Mouse (Mus musculus) embryonic facial prominence, embryonic 12.5 days (tissue): Measurements from ENCODE around the gene Ccdc92. TPM values are rescaled to one million over a fixed set of nuclear protein-coding genes. Genes with fewer than 3 reads are reported as not detected.

Experiments
- ATAC-seq: fragments of 200-750 bp; cut with Nextera tagmentation; 2 replicates; pipeline ENCODE4 v1.8.0; 2017; ENCODE audit not compliant: insufficient number of reproducible peaks, insufficient read depth, low FRiP score, low TSS enrichment
- H3K27ac ChIP-seq: fragments of 300-500 bp; sonication (generic); 2 replicates; pipeline ENCODE4 v1.5.1; 2016; ENCODE audit warnings: mild to moderate bottlenecking
- H3K27me3 ChIP-seq: fragments of 300-500 bp; sonication (generic); 2 replicates; pipeline ENCODE4 v1.6.1; 2016; ENCODE audit warnings: mild to moderate bottlenecking, moderate library complexity
- H3K36me3 ChIP-seq: fragments of 300-500 bp; sonication (generic); 2 replicates; pipeline ENCODE4 v1.6.1; 2016; ENCODE audit warnings: mild to moderate bottlenecking
- H3K4me1 ChIP-seq: fragments of 300-500 bp; sonication (generic); 2 replicates; pipeline ENCODE4 v1.6.1; 2016
- H3K4me2 ChIP-seq: fragments of 300-500 bp; sonication (generic); replicated peaks from 2 replicates; pipeline ENCODE4 v1.6.1; 2016; ENCODE audit warnings: mild to moderate bottlenecking, moderate library complexity
- H3K4me3 ChIP-seq: fragments of 300-500 bp; sonication (generic); 2 replicates; pipeline ENCODE4 v1.5.1; 2016; ENCODE audit warnings: mild to moderate bottlenecking
- H3K9ac ChIP-seq: fragments of 300-500 bp; sonication (generic); 2 replicates; pipeline ENCODE4 v1.6.1; 2016; ENCODE audit warnings: mild to moderate bottlenecking, moderate library complexity
- H3K9me3 ChIP-seq: fragments of 300-500 bp; sonication (generic); 2 replicates; pipeline ENCODE4 v1.6.1; 2016; ENCODE audit warnings: mild to moderate bottlenecking, moderate library complexity
- WGBS: fragments of 180-500 bp; shearing (Covaris S2); methylation state at CpG from one replicate; pipeline ENCODE4 v1.1.7; 2016; 5-methylcytosine and 5-hydroxymethylcytosine counted together
- polyA plus RNA-seq: library from polyadenylated mRNA; unstranded; fragments of >200 nt; fragmentation: Nextera tagmentation; extraction: Ambion mirVana; gene quantifications from 2 replicates; pipeline ENCODE4 v1.2.1, GENCODE M21; 2016

The Ccdc92 gene
- polyA plus RNA-seq = 13.4 and 13.5 TPM in 2 replicates

DNA sequence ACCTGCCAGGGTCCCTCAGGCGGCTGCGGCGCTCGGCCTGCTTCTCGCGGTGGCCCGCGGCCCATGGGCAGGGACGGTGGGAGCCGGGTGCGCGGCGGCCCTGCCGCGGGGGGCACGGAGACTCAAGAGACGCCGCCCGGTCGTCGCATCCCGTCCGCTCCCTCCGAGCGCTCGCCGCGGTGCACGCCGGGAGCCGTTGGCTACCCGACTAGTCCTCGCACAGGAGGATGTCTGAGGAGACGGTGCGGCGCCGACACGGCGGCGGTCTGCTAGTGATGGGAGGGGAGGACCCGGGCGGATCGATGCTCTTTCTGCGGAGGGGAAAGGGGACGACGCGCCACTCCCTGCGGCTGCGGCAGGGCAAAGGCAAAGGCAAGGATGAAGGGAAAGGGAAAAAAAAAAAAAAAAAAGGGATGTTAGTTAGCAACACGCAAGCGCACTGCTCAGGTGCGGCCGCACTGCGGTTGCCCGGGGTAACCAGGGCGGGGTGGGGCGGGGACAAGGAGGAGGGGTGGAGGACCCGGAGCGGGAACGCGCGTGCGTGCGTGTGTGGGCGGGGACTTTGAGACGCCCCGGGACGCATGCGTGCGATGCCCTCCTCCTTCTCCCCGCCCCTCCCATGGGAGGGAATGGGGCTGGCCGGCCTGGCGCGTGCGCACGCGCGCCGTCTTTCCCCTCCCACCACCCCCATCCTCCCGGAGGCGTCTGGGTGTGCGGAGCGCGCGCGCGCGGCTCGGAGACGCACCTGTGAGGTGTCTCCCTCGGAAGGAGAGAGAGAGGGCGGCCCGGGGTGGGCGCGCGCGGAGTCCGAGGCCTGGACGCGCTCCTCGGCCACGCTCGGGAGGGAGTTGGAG is at the start of gene Ccdc92, which contains the start of gene Zfp664:
Gene Ccdc92 (minus strand): TSS at position 412 of the 854 bp plus-strand sequence.
Gene Zfp664 (plus strand): TSS at position 679 of the 854 bp plus-strand sequence.
- peaks cover 20% of the 10 kb centered on the region for H3K4me1 ChIP-seq
- H3K9ac ChIP-seq = peak within 1 kb of the TSS; percentile 96
- peak; percentile 89 for ATAC-seq
- under 1% methylated on average over 92 of the region's 103 CpGs for WGBS
- H3K4me2 ChIP-seq = peak within 1 kb of the TSS; percentile 98
- H3K4me3 ChIP-seq = peak within 1 kb of the TSS; percentile 97
- H3K27ac ChIP-seq = peak within 1 kb of the TSS; percentile 93
- peaks cover 20% of the 10 kb centered on the region for H3K27me3 ChIP-seq
- H3K36me3 ChIP-seq = peaks cover 3% of the 10 kb centered on the region; the same call in 1 of the 2 replicates
- no peaks in the 10 kb centered on the region for H3K9me3 ChIP-seq

DNA sequence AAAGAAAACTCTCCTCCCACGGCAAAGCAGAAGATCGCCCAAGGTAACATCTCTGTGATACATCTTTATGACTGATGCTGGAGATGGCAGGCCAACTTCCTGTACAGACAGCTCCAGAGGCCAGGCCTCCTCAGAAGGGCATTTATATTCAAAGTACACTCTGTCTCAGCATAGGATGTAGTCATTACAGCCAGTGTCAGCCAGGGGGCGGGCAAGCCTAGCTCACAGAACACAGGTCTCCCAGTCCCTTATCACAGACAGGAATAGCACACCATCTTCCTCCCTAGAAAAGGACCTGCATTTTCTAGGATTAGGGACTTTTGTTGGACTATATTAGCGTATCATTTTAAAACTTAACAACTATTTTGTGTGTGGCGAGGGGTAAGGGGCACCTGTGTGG is 46.6 kb upstream of the Ccdc92 start:
- Histone ChIP-seq H3K36me3 (no peaks in the 10 kb centered on the region), H3K9ac (no peak overlapping the region), H3K4me2 (no peak overlapping the region), H3K4me1 (peaks cover 8% of the 10 kb centered on the region; the same call in 1 of the 2 replicates), H3K27ac (no peak overlapping the region), H3K9me3 (no peaks in the 10 kb centered on the region), H3K27me3 (no peaks in the 10 kb centered on the region), H3K4me3 (no peak overlapping the region)
- 23% methylated on average over 5 of the region's 5 CpGs for WGBS
- ATAC-seq = no peak; the same call in 1 of the 2 replicates

DNA sequence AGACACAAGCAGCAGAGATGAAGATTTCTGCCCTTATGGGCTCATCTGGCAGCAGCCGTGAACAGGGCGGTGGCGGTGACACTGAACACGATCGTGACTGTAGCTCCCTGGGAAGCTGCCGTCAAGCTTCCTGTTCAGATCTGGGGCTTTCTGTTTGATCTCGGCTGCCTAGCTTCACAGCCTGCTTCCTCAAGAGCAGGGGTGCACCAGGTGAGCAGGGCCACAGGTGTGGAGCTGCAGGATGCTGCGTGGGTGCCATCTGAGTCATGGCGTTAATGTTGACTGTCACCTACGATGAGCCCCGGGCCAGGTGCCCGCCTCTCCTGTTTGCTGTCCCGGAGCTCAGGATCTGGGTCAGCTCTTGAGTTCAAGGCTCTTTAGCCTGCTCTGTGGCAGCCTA is 44.7 kb upstream of the Ccdc92 start:
- 77% methylated on average over 13 of the region's 13 CpGs for WGBS
- no peak for ATAC-seq
- Histone ChIP-seq H3K27ac (no peak overlapping the region), H3K9me3 (no peaks in the 10 kb centered on the region), H3K4me3 (no peak overlapping the region), H3K36me3 (no peaks in the 10 kb centered on the region), H3K4me1 (no peaks in the 10 kb centered on the region), H3K4me2 (no peak overlapping the region), H3K27me3 (no peaks in the 10 kb centered on the region), H3K9ac (no peak overlapping the region)

DNA sequence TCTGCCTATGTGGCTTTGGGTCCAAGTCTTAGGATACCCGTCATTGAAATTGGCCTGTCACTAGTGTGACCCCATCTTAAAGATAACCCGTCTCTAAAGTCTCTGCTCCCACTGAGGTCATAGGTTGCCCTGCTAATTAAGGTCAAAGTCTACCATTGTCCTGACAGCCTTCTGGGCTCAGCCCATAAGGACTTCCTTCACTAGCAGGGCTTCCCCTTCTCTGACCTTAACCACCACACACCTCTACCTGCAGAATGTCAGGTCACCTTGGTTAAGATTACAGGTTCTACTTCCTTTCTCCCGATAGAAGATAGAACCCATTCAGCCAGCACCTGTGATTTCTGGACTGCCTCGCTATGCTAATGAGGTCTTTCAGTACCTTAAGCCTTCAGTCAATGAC is 41.6 kb upstream of the Ccdc92 start:
- H3K9ac ChIP-seq = no peak overlapping the region
- no peak overlapping the region for H3K4me3 ChIP-seq
- H3K36me3 ChIP-seq = no peaks in the 10 kb centered on the region
- 78% methylated on average over 4 of the region's 4 CpGs for WGBS
- no peak for ATAC-seq
- H3K4me1 ChIP-seq = peaks cover 7% of the 10 kb centered on the region
- H3K4me2 ChIP-seq = no peak overlapping the region
- H3K27me3 ChIP-seq = no peaks in the 10 kb centered on the region
- H3K9me3 ChIP-seq = no peaks in the 10 kb centered on the region
- H3K27ac ChIP-seq = no peak overlapping the region

DNA sequence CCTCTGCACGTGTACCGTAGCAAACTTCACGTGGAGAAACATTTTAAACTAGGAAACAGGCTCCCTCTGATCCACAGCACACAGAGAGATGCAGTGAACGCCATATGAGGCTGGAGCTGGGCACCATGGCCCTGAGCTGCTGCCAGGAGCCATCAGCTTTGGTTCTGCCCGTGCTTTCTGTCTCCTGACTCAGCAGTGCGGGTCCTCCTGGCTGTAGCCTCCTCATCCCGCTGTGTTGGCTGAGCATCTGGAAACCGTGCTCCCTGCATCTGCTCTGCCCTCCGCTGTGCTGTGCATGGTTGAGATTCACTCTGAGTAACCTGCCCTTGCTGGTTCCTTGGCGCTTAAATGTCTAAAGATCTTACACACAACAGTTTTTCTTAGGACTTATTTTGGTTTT is 40.0 kb upstream of the Ccdc92 start:
- WGBS = 82% methylated on average over 10 of the region's 10 CpGs
- Histone ChIP-seq H3K9ac (no peak overlapping the region), H3K4me3 (no peak overlapping the region), H3K4me1 (peaks cover 7% of the 10 kb centered on the region), H3K9me3 (no peaks in the 10 kb centered on the region), H3K27ac (no peak overlapping the region), H3K4me2 (no peak overlapping the region), H3K27me3 (no peaks in the 10 kb centered on the region), H3K36me3 (no peaks in the 10 kb centered on the region)
- no peak for ATAC-seq

DNA sequence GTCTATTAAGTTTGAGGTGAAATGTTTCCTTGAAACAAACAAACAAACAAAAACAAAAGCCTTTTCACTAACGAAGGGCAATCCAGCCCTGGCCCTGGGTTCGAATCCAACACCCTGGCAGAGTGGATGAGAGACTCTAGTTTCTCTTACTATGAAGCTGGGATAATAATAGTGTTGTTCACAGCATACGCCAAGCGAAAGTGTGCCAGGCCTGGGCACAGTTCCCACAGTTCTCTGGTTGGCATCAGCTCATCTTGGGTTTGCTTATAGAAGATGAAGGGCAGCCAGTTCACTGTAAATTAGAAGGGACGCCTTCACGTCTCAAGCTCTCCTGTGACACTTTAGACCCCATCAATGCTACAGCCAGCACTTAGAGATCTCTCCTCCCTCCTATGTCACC is 39.5 kb upstream of the Ccdc92 start:
- no peaks in the 10 kb centered on the region for H3K36me3 ChIP-seq
- no peak overlapping the region for H3K27ac ChIP-seq
- no peak for ATAC-seq
- no peak overlapping the region for H3K4me3 ChIP-seq
- peaks cover 7% of the 10 kb centered on the region for H3K4me1 ChIP-seq
- no peak overlapping the region for H3K9ac ChIP-seq
- H3K27me3 ChIP-seq = no peaks in the 10 kb centered on the region
- WGBS = 92% methylated on average over 6 of the region's 6 CpGs
- no peak overlapping the region for H3K4me2 ChIP-seq
- no peaks in the 10 kb centered on the region for H3K9me3 ChIP-seq

DNA sequence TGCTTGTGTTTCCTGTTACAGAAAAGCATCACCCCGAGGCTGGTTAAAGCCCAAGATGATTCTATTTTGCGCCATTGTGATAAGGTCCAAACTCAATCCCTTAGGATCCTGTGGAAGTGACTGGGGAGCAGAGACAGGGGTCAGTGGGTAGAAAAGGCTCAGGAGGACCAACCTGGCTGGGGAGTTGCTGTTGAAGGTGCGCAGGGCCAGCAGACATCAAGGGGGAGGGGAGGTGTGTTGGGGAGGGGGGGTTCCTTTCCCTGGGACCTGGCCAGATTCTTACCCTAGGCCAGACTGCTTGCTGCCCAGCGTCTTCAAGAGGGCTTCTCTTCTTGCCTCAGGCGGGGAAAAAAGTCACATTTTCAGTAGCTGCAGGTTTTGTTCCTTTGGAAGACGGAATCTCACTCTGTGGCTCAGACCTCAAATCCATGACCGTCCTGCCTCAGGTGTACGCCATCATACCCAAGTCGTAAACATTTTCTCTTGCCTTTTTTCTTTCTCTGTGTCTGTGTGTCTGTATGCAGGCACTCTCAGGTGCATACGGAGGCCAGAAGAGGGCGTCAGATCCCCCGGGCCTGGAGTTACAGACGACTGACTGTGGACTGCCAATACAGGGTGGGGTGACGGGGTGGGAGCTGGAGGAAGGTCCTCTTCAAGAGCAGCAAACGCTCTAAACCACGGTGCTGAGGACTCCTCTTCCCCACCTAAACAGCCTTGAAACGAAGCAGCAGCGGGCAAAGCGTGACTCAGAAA is 38.7 kb upstream of the Ccdc92 start:
- Histone ChIP-seq H3K9ac (no peak overlapping the region), H3K27ac (no peak overlapping the region), H3K9me3 (no peaks in the 10 kb centered on the region), H3K4me2 (no peak overlapping the region), H3K27me3 (no peaks in the 10 kb centered on the region), H3K4me3 (no peak overlapping the region), H3K36me3 (no peaks in the 10 kb centered on the region), H3K4me1 (peaks cover 9% of the 10 kb centered on the region)
- ATAC-seq = no peak
- WGBS = 73% methylated on average over 19 of the region's 19 CpGs

DNA sequence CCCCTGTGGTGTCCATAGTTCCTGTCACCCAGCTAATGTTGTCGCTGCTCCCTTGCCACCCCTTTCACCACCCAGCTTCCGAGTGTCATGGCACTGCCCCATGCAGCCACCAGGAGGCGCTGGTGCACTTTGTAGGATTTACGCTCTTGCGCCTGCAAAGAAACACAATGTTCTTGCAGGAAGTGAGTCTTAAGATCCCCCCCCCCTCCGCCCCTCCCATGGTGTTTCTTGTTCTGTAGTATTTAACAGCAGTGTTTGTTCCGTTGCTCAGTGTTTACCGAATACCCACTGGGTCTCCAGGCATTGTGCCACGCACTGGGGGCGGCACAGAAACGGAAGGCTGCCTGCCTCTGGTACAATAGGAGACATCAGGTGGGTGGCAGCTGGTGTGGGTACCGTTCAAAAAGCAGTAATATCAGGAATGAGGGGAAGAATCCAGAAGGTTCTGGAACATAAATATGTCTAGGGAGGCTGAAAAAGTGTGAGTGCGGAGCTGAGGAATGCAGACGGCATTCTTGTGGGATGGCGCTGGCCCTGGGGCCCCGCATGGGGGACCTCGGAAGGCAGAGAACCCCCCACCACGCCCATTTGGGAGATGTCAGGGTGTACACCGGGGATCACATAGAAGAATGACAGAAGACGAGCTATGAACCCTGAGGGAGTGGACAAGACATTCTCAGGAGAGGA is 37.9 kb upstream of the Ccdc92 start:
- 0 out of 2 replicates have a peak overlapping the region, but pooled peaks have one; percentile 18 for H3K4me3 ChIP-seq

DNA sequence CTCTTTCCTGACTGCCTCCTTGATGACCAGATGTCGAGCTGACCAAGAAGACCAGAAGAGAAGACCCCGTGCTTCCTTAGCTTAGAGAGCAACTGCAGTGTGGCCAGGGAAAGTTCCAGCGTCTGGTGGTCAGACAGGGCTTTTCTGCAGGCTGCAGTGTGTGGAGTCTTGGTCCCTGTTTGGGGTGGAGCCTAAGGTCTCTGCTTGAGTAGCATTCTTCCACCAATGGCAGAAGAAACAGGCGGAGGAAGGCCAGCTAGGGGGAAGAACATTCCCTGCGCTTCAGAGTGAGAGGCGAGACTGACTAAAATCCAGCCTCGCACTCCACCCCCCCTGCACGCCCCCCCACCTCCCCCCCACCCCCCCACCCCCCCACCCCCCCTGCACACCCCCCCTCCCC is 33.9 kb upstream of the Ccdc92 start:
- H3K27ac ChIP-seq = no peak overlapping the region
- no peaks in the 10 kb centered on the region for H3K36me3 ChIP-seq
- H3K27me3 ChIP-seq = no peaks in the 10 kb centered on the region
- H3K9ac ChIP-seq = no peak overlapping the region; the same call in 1 of the 2 replicates
- no peak overlapping the region for H3K4me2 ChIP-seq
- ATAC-seq = no peak
- WGBS = 47% methylated on average over 7 of the region's 8 CpGs
- peaks cover 12% of the 10 kb centered on the region for H3K4me1 ChIP-seq
- H3K4me3 ChIP-seq = no peak overlapping the region
- no peaks in the 10 kb centered on the region for H3K9me3 ChIP-seq

More for the DNA sequence above, 37.9 kb upstream of the Ccdc92 start:
- ATAC-seq = no peak
- Histone ChIP-seq H3K27me3 (no peaks in the 10 kb centered on the region), H3K36me3 (no peaks in the 10 kb centered on the region), H3K9me3 (no peaks in the 10 kb centered on the region), H3K9ac (no peak overlapping the region; the same call in 1 of the 2 replicates), H3K4me1 (peaks cover 12% of the 10 kb centered on the region), H3K4me2 (peak overlapping the region; percentile 36), H3K27ac (peak overlapping the region; percentile 30; the same call in 1 of the 2 replicates)
- WGBS = 29% methylated on average over 20 of the region's 20 CpGs

DNA sequence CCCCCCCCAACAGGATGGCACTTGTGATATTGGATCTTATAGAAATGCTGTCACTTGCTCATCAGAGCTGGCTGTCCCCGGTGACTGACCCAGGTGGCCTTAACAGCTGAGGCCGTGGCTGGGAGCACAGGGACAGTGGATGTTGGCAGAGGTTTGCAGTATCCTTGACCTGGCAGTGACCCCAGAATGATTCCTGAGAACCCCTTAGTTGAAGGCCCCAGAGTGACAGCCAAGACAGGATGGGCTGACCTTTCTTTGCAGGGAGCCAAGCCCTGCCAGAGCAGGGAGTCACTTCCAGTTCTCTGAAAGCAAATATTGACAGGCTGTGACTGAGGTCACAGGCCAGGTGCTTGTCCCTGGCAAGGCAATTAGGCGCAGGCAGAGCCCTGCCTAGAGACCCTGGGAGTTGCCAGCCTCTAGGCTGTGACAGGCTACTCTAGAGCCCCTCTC is 29.7 kb upstream of the Ccdc92 start:
- no peak overlapping the region for H3K4me3 ChIP-seq
- ATAC-seq = no peak; the same call in 1 of the 2 replicates
- H3K4me2 ChIP-seq = no peak overlapping the region
- no peak overlapping the region for H3K9ac ChIP-seq
- H3K9me3 ChIP-seq = no peaks in the 10 kb centered on the region
- 57% methylated on average over 3 of the region's 3 CpGs for whole genome bisulfite sequencing
- H3K4me1 ChIP-seq = peaks cover 5% of the 10 kb centered on the region; the same call in 1 of the 2 replicates
- H3K27me3 ChIP-seq = no peaks in the 10 kb centered on the region
- no peak overlapping the region for H3K27ac ChIP-seq
- peaks cover 28% of the 10 kb centered on the region for H3K36me3 ChIP-seq

DNA sequence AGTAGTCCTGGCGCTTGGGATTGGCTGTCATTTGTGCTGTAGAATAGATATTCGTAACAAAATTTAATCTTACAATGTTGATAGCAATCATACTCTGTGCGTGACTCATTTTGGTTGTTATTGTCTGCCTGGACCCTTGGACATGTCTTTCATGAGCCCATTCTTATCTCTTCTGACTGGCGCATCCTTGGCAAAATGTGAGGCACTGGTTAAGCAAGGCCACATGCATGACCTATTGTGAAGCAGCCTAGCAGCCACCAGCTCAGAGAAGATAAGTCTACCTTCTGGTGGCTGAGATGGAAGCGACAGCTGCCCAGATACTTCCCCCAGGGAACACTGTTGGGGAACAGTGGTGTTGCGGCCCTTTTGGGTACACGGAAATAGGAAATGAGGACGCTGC is 26.4 kb upstream of the Ccdc92 start:
- no peak for ATAC-seq
- Histone ChIP-seq H3K27me3 (no peaks in the 10 kb centered on the region), H3K9me3 (no peaks in the 10 kb centered on the region), H3K4me3 (no peak overlapping the region), H3K4me1 (no peaks in the 10 kb centered on the region), H3K4me2 (no peak overlapping the region), H3K27ac (no peak overlapping the region), H3K36me3 (peaks cover 60% of the 10 kb centered on the region), H3K9ac (no peak overlapping the region)
- WGBS = 93% methylated on average over 8 of the region's 8 CpGs
